Mouse (Mus musculus): Measurements from ENCODE around the gene March11. TPM values are rescaled to one million over a fixed set of nuclear protein-coding genes. Genes with fewer than 3 reads are reported as not detected.

Gene March11
- total RNA-seq (2021) = 1 to 10 TPM; 7.2 to 8.5 TPM

DNA sequence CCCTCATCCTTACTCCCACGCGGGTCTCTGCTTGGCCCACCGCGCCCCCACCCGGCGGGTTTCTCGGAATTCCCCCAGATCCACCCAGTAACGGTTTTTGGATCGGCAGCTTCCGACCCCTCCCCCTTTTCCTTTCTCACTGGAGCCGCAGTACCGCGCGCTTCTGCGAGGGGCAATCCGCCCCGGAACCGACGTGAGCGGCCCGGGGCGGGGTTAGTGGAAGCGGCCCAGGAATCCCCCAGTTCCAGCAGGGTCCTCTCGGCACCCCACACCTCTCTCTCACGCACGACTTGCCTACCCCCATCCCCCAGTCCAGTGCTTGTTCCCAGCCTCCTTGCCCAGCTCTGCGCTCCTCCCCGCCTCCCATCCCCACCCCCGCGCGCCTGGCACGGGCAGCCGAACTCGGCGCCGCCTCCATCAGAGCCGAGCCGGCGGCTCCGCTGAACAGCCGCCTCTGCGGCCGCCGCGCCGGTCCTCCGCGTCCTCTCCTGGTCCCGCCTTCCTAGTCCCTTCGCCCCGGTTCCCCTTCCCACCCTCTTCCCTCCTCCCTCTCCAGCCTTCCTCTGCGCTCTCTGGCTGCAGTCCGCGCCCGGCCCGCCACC is at the start of gene March11:
Gene March11, plus strand, starts transcription at position 420 of the 602 bp plus-strand sequence.
- peak; percentile 64 to 75 for DNase-seq (ENCODE audit: extremely low spot score in 1 of 2, low spot score in 1 of 2)

DNA sequence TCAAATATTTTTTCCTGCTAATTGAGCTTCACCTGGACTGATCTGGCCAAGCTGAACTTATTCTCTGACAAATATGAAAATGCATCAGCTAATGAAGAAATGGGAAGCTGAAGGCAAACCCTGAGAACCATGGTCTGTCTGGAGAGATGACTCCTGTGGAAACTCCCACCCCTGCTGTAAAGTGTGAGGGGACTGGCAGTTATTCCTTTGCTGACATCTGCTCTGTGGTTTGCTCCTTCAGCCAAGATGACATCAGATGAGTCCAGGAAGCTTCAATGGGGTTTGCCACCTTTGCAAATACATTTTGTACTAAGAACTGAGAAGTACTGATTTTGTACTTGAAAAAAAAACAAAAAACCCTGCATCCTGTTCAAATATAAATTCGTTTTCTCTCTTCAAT is 46.5 kb upstream of the March11 start:
- no peak for DNase-seq (ENCODE audit: extremely low spot score in 1 of 2, low spot score in 1 of 2)

DNA sequence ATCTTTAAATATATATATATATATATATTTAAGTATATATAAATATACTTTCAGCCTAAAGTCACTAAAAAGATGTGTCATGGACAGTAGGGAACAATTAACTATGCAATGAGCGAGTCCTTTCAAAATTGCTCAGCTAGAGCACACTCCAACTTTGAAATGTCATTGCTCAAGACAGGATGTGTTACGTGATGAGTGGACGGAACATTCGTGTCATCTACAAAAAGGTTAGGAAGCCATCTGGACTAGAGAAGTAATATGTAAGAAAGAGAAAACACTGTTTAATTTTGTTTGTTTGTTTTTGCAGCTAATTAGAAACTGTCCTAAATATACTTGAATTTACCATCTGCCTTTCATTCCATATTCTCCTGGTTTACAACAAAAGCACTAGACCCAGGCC is 39.3 kb upstream of the March11 start:
- DNase-seq (ENCODE audit: extremely low spot score in 1 of 2, low spot score in 1 of 2) = no peak

DNA sequence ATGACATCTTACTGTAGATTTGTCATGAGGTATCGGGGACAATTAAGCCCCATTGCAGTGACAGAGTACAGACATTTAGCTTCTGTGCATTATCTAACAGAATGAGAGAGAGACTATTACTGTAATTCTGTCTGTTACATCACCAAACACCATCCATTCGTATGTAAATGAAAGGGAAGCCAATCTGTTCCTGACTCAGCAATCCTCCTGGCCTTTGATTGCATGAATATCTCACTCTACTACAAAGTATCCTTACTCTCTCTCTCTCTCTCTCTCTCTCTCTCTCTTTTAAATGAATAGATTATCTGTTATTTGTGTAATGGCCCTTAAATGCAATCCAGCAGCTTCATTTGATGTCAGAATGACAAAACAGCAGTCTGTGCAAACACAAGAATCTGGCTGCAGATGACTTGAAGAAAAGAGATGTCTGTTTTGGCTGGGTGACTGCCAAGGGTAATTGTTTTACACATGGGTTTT is 32.8 kb upstream of the March11 start:
- no peak for DNase-seq (ENCODE audit: extremely low spot score in 1 of 2, low spot score in 1 of 2)

DNA sequence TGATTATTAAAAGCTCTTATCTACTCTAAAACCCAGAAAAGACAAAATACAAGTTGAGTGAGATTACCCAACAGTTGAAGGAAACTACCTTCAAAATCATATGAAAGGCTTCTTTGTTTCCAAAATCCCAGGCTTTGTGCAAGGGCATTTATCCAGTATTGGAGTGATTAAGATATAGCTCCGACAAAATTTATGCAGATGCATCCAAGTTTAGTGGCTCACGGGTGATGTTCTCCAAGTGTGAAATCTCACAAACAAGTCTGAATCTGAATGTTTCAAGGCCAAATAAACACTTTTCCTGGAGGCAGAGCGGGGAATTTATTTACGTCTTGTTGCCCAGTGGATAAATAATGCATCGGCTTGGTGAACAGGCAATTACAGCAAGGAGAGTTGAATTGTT is 32.2 kb upstream of the March11 start:
- DNase-seq (ENCODE audit: extremely low spot score in 1 of 2, low spot score in 1 of 2) = no peak

DNA sequence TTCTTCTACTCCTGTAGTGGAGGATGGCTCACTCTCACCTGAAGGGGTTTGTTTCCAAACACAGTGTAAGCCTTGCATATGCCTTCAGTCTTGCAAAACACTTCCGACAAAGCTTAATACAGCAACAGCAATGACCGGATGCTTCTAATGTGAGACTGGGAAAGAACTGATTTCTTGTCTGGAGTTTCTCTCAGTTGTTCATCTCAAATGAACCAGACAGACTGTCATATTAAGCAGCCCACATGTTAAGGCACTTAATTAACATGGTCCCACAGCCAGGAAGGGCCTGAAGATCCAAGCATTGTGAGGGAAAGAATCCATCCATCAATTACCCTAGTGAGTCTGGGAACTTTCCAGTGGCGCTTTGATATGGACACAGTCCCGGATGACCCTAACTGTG is 17.0 kb upstream of the March11 start:
- DNase-seq (ENCODE audit: extremely low spot score in 1 of 2, low spot score in 1 of 2) = no peak

DNA sequence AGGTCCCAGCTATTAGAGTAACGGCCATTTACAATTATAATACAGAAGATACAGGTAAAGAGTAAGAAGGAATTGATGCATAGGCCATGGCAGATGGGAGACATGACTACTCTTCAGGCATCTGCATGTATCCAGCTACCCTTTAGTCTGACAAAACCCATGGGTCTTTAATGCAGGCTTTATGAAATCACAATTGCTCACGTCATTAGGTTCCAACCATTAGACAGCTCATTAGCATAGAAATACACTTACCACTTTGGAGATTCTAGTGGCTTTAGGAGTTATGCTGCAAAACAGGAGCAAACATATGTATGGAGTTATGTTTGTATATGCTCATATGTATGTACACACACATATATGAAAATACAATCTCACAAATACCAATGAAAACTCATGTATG is 16.0 kb upstream of the March11 start:
- DNase-seq (ENCODE audit: extremely low spot score in 1 of 2, low spot score in 1 of 2) = no peak

DNA sequence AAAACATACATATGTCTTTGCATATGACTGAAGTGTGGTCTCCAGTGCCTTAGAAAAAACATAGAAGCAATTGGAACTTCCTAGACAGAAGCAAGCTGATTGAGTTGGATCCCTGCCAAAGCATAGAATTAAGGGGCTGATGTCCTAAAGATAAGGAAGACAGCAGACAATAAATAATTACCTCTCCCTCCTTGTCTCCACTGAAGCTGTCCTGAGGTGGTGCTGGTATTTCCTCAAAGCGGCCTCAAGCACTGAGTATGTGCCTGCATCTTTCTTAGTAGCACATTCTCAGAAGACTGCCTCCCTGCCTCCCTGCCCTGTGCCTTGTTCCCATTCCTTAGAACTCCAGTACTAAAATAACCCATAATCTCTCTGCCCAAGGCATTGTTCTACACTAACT is 15.6 kb upstream of the March11 start:
- no peak for DNase-seq (ENCODE audit: extremely low spot score in 1 of 2, low spot score in 1 of 2)

DNA sequence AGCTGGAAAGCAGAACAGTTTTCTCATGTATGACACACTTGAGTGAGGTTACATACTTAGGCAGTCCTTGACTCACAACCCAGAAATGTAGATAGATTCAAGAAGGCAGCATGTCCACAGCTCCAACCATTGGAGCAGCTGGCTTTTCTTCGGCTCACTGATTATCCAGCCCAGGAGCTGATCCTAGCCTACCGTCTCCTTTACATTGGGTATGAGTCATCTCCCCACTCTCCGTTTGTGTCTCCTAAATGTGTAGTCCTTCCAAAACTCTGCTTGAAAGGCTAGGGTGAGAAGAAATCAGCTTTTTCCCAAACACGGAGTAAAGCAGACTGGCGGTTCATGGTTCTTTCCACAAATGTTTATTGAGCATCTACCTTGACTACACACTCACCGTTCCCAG is 10.2 kb upstream of the March11 start:
- no peak for DNase-seq (ENCODE audit: extremely low spot score in 1 of 2, low spot score in 1 of 2)

DNA sequence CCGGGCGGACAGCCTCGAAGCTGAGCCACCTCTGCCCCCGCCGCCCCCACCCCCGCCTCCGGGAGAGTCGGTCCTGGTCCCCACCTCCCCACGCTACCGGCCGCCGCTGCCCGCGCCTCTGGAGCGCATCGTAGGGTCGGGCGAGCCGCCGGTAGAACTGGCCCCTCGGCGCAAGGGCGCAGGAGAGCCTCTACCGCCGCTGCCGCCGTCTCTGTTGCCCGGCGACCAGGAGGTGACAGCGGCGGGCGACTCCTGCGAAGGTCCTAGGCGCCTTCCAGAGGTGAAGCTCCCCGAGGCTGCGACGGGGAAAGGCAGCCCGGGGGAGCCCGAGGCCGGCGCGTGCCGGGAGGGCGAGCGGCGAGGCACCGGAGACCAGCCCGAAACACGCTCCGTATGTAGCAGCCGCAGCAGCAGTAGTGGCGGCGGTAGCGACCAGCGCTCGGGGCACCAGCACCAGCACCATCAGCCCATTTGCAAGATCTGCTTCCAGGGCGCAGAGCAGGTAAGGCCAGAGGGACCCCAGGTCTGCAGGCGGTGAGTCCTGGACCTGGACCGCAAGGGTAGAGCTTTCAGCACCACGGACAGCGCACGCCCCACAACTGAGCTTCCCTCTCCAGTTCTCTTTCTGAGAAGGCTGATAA is 563 bp downstream of the March11 start:
- DNase-seq (ENCODE audit: extremely low spot score in 1 of 2, low spot score in 1 of 2) = peak; percentile 52 to 54

DNA sequence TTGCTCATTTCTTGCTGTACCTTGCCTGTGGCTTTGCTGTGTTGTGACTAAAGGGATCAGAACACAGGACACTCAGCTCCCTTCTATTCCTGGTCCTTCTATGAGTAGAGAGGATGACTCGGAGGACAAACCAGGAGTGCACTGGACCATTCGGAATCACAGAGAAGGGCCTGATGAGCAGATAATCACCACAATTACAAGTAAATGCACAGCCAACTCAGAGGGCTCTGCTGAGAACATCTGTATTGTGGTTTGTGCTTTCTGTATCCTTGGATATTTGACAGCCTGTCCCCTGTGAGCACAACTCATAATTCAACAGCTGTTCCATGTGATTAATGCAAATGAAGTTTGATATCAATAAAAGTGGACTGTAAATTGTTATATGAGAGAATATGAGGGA is 11.0 kb downstream of the March11 start:
- no peak for DNase-seq (ENCODE audit: extremely low spot score in 1 of 2, low spot score in 1 of 2)

DNA sequence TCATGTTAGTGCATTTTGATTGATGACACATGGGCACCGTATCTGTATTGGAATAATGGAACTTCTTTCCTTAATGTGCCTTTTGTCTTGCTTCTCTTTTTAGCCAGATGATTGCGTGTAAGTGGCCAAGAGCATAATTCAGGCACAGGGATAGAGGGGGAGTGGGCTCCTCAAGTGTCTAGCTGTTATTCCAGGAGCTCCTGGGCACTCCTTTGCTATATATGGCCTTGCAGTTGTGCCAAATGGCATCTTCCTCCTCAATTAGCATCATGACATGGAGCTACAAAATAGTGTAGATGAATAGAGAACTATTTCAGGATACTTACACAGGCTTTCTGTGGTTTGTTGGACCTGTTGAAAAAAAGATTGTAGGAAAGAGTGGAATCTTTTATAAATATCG is 11.6 kb downstream of the March11 start:
- DNase-seq (ENCODE audit: extremely low spot score in 1 of 2, low spot score in 1 of 2) = no peak

DNA sequence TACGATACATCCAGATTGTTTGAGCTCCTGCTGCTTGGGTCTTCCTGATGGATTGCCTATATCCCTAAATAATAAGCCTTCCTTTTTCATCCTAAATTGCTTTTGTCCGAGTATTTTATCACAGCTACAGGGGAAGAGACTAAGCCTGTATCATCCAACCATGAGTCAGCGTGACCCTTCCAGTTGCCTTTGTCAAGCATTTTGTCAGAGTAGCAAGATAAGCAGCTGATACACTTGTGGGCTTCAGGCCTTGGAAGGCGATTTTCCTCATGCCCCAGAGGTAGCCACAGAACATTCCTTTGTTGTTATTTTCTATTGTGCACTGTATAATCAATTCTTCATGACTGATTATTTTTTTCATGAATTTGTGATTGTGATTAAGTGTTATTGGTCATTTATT is 14.0 kb downstream of the March11 start:
- no peak for DNase-seq (ENCODE audit: extremely low spot score in 1 of 2, low spot score in 1 of 2)

DNA sequence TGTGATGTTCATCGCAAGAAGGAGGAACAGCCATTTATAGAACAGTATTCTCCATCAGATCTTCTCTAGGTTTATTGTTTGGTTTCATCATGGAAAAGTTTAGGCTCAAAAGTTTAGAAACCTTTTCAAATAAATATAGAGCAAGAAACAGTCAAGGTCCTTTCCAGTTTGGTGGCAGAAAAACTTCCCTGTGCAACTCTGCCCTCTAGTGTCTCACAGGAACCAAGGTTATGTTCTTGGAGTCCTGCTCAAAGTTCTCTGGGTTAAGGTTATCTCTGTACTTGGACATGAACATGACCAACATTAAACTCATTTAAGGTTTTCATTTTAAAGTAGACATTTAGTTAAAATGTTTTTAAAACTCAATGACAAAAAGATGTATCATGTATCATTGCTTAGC is 18.3 kb downstream of the March11 start:
- no peak for DNase-seq (ENCODE audit: extremely low spot score in 1 of 2, low spot score in 1 of 2)

DNA sequence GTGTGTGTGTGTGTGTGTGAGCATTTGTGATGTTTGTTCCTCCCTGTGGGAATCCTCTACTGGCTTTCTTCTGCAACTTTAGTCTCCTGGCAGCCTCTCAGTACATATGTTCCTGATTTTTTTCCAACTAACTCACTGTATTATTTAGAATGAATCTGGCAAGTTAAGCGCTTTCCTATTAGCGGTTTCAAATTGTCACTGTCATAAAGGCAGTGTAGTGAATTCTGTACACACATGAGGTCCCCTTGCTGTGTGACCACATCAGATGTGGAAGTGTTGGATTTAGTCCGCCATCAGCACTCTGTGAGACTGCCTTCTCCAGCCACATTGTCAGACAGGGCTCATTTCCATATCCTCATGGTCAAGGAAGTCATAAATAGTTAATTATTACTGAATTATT is 26.9 kb downstream of the March11 start:
- DNase-seq (ENCODE audit: extremely low spot score in 1 of 2, low spot score in 1 of 2) = no peak

DNA sequence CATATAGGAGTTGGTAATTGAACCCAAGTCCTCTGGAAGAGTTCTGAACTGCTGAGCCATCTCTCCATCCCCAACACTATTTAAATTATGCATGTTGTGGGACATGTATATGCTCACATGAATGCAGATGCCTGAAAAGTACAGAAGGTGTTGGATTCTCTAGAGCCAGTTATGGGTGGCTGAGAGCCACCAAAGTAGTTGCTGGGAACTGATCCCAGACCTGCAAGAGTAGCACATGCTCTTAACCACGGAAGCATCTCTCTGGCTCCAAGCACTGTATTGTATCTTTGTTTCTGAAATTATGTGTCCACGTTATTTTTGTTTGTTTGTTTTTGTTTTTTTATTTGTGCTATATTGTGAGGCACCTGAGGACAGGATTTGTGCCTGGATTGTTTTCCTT is 28.9 kb downstream of the March11 start:
- no peak for DNase-seq (ENCODE audit: extremely low spot score in 1 of 2, low spot score in 1 of 2)

DNA sequence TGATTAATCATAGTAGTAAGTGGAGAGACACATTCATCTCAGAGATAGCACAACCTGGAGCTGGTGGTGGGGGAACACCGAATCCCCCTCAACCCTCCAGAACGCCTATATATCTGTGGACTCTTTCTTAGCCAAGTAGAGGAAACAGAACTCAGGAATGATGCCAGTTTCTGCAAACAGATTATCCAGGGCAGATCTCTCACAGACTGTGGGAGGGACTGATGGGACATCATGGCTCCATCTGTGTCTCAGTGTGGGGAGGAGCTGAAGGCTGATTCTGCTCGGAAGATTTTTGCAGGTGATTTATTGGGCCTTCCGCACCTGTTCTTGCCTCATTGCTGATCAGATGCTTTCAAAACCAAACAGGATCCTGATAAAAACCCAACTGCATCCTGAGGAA is 29.5 kb downstream of the March11 start:
- DNase-seq (ENCODE audit: extremely low spot score in 1 of 2, low spot score in 1 of 2) = no peak

DNA sequence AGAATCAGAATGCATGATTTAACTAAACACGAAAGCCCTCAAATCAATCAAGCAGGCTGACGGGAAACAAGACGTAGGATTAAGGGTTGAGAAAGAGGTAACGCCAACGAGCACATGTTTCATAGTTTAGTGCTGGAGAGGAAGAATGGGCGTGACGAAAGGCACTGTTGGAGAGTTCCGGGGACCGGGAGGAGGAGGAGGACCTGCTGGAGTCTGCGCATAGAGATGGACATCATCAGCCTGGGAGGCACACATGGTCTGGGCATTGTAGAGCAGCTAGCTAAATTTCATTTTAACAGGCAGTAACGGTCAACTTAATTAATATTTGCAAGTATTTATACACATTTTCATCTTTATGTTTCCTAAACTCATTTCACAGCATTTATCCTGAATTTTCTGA is 31.6 kb downstream of the March11 start:
- DNase-seq (ENCODE audit: extremely low spot score in 1 of 2, low spot score in 1 of 2) = no peak

DNA sequence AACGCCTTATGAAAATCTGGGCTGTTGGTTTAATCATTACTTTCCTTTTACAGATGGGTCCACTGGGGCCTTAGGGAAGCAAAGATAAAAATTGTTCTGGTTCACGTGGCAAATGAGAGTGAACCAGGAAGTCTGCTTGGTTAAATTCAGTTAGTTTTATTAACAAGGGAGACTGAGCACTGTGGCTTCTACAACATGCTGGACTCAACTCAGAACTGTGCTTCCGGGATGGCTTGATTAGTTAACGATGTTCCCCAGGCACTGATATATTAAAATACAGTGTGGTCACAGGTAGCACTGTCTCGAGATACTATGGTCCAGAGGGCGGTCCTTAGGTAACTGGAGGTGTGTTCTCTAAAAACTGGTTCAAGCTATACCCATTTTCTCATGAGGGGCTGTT is 32.1 kb downstream of the March11 start:
- DNase-seq (ENCODE audit: extremely low spot score in 1 of 2, low spot score in 1 of 2) = no peak

DNA sequence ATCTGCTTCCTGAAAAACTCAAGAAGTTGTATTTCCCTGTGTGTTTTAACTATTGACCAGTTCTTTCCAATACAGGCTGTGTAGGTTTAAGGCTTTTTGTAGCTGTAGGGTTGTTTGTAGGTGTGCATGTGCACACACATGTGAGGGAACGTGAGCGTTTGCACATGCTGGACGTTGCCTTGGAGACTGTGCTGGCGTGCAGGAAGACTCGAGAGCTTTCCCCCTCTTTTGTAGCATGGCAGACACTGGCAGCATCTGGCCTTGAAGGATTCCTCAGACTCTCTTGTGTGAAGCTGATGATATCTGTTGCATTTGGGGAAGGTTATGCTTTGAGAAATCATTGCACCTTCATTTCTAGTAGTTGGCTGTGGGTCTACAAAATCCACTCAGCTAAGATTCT is 35.5 kb downstream of the March11 start:
- DNase-seq (ENCODE audit: extremely low spot score in 1 of 2, low spot score in 1 of 2) = no peak

DNA sequence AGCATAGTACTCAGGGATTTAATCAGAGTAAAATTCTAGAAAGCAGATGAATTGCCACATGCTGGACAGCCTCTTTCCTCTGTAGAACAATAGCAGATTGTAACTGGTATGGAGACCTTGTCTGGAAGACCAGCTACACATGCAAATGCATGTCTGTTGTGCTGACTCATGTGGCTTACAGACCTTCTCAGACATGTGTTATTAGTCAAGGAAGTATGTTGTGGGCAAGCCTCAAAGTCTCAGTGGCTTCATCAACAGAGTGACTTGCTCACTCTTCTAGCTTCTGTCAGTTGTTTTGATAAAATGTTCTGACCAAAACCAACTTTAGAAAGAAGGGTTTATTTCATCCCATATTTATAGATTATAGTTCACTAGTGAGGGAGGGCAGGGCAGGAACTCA is 44.8 kb downstream of the March11 start:
- no peak for DNase-seq (ENCODE audit: extremely low spot score in 1 of 2, low spot score in 1 of 2)

DNA sequence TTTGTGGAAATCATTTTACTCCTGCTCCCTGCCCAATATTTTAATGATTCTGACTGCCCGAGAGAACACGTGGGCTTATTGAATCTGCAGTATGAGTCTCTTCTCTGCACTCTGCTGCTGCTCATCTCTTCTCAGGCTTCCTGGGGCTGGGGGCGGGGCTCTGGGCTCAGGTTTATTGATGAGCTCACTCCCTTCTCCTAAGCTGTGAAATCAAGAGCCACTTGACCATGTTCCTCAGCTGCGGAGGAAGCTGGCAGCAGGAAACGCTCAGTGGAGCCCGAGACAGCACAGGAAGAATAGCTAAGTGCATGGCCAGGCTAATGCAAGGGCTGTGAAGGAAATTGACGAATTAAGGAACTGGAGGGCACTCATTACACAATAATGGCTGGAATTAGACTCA is 56.5 kb downstream of the March11 start:
- peak in 1 of 2 experiments; percentile 21 for DNase-seq (ENCODE audit: extremely low spot score in 1 of 2, low spot score in 1 of 2)

DNA sequence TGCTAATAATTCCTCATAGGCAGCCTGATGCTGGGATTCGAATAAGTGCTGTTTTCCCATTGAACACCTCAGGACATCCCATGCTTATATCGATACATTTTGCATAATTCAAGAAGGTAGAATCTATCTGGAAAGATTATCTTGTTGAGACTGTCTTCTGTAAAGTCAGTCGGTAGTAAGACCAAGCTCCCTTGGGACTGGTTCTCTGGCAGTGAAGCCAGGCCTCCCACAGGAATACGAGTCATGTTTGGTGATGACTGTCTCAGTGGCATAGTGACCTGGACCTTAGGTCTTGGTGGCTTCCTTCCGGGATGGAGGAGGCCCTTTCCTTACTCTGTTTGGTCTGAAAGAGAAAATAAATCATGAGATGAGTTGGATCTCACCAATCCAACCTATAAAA is 57.7 kb downstream of the March11 start:
- no peak for DNase-seq (ENCODE audit: extremely low spot score in 1 of 2, low spot score in 1 of 2)

All from layer of hippocampus, postnatal 25 days (tissue).